Mouse (Mus musculus) cerebellum, postnatal 10 days (tissue): Measurements from ENCODE around the gene Fam222b.

Source experiments
- DNase-seq, 2 experiments: peaks; one replicate each; pipeline ENCODE4 v3.0.0; 2021; ENCODE audit warnings: mixed read lengths in 2 of 2

Gene Fam222b

DNA sequence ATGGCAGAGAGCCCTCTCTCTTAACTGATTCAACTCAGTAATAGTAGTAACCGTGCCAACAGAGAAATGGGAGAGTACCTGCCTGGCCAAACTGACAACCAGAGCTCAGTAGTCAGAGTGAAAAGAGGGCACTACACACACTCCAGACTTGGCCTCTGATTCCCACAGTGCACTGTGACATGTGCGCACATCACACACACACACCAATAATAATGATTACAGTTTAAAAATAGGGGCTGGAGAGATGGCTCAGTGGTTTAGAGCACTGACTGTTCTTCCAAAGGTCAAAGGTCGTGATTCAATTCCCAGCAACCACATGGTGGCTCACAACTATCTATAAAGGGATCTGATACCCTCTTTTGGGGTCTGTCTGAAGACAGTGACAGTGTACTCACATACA, 43.6 kb downstream of the Fam222b start:
- DNase-seq: no peak

DNA sequence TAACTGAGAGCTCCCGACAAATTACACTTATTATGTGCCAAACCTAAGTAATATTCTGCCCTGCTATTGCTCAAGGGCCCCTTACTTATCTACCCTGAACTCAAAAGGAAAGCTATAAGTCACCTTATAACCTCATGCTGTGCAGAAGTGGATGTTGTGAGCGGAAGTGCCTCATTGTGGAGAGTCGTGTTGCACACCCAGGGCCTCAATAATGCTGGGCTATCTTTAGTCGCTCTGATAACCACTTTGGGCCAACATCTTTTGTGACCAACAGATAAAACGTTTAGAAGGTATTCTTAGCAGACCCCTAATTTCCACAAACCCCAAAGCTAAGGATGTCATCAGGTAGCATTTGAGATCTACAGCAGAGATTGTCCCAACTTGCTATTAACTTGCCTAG, 46.2 kb downstream of the Fam222b start:
- DNase-seq: no peak

DNA sequence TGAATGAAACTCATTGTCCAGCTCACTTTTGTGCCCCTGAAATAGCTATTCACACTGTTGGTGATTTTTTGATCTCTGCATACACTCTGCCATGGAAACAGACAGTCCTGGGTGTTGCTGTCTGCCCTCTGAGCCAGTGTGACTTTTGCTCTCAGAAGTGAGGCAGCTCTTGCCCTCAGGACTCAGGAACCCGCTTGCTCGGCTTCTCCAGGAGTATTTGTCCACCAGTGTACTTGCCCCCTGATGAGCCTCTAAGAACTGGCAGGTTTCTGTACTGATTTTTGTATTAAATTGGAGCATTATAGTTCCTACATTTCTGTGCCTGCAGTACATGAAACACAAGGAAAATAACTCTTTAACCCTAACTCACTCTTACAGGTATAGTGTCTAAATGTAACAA, 49.1 kb downstream of the Fam222b start:
- DNase-seq: no peak

DNA sequence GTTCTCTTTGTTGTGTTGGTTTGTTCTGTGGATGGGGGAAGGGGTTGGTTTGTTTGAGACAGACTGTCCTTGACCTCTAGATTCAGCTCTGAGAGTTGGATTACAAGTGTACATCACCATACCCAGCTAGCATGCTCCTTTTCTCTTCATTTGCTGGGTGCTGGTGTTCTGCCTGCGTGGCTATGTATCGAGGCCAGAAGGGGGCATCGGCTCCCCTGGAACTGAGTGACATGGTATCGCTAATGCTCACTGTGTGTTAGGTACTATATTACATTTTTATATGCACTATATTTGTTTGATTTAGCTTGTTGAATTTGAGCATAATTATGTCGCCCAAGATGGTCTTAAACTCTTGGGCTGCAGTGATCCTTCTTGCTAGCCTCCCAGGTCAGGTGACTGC, 51.7 kb downstream of the Fam222b start:
- DNase-seq: no peak

DNA sequence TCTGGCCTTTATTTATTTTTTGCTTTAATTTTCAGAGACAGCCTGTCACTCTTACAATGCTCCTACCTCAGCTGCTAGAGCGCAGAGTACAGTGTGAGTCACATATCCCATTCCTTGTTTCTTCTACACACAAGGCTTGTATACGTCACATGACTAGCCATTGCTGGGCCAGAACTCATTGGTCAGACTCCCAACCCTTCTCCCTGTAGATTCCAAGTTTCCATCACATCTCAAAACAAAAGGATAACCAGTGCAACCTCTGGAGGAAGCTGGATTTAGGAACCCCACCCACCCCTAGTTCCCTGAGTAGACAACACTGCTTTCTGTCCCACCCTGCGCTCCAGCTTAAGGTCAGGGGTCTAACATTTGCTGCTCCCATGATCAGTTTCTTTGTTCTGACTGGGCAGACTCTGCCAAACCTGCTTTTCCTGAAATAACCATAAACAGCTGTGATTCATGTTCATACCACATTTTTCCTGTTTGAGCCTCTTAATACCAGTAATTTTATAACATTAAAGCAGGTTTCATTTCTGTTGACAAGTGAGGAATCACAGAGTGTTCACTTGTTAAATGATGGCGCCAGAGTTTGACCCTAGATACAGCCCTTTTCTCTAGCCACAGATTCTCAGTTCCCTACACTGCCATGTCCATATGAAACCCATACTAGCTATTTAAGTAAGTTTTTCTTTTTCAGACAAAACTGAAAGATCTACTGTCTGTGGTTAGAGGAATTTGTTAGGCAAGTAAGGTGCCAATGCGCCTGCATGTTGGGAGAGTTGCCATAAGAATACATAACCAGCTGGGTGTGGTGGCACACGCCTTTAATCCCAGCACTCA, 52.5 kb downstream of the Fam222b start:
- DNase-seq: no peak

DNA sequence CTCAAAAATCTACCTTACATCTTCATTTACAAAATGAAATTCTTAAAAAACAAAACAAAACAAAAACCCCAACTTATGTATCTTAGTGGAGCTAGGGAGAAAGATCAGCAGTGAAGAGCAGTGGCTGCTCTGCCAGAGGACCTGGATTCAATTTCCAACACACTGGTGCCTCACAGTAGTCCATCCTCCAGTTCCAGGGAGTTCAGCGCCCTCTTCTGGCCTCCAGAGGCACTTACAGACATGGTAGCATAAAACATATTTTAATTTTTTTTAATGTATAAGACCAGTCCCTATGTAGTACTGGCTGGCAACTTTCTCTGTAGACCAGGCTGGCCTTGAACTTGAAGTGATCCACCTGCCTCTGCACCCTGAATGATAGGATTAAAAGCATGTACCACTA, 56.7 kb downstream of the Fam222b start:
- peak; percentile 45 to 48 for DNase-seq

DNA sequence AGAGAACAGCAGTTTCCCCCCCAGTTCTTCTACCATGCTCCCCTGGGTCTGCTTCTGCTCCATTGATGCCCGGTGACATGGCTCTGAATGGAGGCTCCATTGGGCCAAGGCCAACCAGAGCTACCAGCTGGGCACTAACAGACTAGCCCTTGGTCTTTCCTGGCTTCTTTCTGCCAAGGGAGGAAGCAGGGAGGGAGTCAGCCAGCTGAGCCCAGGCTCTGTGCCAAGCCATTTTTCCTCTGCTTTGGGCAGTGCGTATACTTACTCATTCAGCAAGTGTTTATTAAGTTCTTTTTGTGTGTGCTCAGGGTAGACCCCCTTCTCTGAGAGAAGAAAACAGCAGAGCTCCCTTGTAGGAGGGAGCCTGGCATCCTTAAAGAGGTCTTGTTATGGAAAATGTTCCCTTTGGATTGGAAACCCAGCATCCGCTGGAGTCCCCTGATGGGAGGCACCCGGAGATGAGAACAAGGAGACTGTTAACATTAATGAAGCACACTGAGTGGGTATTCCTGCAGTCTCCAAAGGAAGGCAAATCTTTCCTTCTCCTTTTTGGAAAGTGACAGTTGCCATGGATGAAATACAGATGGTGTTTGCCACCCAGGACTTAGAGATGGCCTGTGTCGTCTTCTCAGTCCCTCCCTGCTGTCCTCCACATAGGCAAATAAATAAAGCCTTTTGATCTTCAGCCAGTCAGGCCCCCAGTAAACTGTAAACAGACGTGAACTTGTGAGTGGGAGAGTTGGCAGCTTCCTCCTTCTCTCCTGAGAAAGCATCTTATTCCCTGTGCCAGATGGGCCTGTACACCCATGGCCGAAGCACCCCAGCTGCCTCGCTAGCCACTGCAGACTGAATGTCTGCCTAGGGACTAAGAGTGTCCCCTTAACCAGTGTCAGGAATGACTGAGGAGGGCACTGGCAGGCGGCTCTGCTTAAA, 58.1 kb downstream of the Fam222b start:
- peak; percentile 94 to 96 for DNase-seq

DNA sequence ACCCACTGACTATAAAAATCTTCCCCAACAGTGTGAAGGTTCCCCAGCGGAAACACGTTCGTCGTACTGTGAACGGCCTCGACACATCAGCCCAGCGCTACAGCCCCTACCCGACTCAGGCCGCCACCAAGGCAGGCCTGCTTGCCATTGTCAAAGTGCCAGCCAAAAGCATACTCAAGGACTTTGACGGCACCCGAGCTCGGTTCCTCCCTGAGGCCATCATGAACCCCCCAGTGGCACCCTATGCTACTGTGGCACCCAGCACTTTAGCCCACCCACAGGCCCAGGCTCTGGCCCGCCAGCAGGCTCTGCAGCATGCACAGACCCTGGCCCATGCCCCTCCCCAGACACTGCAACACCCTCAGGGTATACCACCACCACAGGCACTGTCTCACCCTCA, 59.3 kb downstream of the Fam222b start:
- peak; percentile 40 to 50 for DNase-seq

DNA sequence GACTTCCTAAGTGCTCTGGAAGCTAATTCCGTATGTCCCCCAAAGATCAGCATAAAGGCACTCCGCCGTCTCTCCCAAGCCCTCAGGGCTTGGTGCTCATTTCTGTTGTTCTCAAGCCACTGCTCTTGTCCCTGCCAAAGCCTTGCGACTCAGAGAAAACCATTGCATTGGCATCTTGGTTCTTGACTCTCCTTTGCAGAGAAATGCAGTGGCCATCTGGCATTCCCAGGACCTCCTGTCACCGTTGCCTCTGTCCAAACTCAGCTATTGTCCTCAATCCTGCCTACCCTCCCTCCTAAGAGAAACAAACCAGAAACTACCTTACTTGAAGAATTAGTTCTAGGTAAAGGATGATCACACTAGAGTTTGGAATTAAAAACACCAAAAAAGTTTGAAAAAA, 61.2 kb downstream of the Fam222b start:
- peak in 1 of 2 experiments; percentile 47 for DNase-seq

DNA sequence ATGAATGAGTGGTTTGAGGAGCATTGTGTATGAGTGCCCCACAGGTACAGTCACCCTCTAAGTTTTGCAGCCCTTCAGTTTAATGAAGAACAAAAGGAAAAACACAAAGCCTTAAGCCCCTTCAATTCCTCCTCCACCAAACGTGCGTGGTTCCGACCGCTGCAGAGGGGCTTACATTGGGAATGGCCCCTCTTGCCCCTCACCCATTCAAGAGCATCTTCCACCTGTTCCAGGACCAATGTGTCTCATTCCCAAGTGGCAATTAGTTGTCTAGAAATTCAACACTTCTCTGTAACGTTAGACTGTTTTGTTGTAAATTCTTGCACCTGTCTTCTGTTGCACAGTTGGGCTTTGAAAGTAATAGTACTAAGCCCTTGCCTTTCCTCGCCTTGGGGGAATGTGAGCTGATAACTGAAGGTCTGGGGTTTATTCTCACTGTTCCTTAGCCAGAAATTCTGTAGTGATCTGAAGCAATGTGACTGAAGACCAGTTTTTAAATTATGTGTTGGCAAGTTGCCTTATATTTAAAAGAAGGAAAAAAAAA, 61.8 kb downstream of the Fam222b start:
- DNase-seq: no peak

DNA sequence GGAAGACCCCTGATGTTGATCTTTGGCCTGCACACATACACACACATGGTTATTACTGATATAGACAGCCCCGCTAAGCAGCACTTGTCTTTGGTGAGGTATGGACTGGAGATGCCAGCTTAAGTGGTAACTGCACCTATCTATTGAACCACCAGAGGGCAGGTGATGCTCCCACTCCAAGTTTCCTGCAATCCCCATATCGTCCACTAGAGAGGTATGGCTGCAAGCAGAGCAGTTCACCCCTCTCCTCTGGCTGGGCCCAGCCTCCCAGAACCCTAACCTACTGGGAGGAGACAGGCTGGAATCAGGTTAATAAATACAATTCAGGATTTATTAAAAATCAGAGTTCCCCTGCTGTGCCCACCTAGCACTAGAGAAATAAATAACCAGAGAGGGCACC, 64.6 kb downstream of the Fam222b start:
- peak; percentile 90 to 94 for DNase-seq

DNA sequence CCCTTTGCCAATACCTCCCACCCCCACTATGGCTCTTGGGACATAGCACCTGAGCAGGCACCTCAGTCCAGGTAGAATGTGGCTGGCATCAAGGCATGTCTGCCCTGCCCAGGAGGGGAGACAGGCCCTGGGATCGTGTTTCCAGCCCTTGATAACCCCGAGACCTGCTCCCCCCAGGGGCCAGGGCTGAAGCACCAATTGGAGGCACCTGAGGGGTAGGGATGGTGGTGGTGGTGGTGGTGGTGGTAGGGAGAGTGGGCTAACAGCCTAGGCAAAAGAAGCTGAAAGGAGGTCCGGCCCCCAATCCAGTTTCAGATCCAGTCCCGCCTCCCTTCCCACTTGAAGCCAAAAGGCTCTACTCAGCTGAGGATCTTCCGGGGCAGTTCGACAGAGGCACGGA, 65.1 kb downstream of the Fam222b start:
- no peak for DNase-seq

DNA sequence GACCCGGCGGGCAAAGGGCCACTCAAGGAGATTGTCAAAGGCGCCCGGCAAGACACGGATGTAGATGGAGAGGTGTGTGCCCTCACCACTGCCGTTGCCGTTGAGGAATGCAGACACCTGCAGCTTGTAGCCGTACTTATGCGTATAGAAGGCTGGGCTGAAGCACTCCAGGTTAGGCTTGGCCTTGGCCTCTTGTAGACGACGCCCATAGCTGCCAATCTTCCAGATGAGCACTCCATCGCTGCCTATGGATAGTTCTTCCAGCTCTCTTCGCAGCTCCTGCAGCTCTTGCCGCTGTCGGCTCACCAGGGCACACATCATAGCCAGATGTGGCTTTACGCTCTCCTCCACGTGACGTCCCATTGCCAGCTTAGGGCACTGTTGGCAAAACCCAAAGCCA, 65.7 kb downstream of the Fam222b start:
- no peak for DNase-seq

DNA sequence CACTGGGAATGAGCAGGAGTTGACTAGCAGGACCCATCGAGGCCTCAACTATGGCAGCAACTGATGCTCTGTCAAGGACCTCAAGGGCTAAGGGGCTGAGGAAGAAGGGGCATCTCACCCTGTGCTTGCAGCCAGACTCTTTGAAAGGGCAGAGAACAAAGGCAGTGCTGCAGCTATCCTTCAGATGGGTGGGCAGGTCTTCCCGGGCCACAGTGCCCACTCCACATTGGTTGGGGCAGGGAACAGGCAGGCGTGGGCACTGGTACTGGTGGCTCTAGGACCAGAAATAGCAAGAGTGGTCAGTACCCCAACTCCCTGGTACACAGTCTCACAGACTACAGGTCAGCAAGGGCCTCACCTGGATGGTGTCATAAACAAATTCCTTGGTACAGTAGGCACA, 66.2 kb downstream of the Fam222b start:
- no peak for DNase-seq

DNA sequence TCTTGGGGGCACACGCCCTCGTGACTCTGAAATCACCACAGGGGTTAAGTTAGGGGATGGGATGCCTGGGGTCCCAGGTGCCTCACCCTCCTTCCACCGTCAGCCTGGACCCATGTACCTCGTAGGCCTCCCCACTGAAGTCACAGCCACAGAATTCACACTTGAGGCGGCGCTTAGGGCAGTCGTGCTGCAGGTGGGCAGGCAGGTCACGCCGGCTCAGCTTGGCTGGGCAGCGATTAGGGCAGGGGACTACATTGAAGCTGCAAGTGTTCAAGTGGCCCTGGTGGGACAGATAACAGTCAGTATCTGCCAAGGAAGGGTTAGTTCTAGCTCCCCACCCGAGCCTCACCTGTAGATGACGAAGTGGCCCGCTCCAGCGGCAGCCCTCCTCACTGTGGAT, 66.7 kb downstream of the Fam222b start:
- DNase-seq: no peak

DNA sequence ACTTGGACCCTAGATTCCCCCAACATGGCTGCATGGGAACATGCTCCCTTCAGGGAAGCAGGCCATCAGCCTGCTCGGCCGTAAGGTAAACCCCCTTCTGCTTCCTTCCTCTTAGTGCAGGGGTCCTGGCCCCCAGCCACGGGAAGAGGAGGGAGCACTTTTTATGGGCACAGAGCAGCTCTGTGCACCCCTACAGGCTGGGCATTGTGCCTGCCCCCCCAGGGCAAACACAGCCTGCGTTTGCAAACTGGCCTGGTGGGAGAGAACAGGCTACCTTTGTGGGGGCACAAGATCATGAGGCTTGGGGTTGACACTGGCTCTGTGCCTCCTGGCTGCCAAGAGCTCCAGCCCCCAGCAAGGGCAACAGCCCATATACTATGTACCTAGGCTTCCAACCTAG, 67.5 kb downstream of the Fam222b start:
- DNase-seq: peak; percentile 65 to 78

DNA sequence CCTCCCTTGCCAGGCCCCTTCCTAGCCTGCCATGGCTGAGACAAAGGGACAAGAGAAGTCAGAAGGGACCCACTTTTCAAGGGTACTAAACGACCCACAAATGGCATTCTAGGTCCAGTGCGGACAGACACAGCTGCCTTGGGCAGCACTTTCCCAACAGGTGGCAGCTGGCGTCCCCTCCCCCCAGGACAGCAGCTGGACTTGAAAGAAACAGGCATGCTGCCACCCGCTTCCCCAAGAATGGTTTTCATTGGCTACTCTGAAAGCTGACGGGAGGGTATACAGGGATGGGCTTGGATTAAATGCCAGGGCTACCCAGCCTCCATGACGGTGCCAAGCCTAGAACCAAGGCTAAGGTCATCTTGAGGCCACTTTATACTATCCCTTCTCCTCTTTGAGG, 68.0 kb downstream of the Fam222b start:
- DNase-seq: peak; percentile 81 to 85

DNA sequence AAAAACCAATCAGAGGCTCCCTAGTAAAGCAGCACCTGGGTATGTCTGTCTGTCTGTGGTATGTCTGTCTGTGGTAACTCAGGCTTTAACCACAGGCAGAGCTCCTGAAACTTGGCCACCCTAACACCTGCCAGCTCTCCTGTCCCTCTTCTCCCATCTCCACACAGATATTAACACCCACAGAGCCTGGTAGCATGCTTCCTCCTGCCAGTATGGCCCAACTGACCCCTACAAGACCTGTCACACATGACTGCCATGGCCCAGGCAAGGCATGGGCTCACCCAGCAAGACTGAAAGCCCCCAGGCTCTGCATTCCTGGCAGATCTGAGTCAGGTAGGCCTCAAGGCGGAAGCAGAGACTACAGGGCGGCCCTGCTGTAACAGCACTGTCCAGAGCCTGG, 68.6 kb downstream of the Fam222b start:
- DNase-seq: no peak

DNA sequence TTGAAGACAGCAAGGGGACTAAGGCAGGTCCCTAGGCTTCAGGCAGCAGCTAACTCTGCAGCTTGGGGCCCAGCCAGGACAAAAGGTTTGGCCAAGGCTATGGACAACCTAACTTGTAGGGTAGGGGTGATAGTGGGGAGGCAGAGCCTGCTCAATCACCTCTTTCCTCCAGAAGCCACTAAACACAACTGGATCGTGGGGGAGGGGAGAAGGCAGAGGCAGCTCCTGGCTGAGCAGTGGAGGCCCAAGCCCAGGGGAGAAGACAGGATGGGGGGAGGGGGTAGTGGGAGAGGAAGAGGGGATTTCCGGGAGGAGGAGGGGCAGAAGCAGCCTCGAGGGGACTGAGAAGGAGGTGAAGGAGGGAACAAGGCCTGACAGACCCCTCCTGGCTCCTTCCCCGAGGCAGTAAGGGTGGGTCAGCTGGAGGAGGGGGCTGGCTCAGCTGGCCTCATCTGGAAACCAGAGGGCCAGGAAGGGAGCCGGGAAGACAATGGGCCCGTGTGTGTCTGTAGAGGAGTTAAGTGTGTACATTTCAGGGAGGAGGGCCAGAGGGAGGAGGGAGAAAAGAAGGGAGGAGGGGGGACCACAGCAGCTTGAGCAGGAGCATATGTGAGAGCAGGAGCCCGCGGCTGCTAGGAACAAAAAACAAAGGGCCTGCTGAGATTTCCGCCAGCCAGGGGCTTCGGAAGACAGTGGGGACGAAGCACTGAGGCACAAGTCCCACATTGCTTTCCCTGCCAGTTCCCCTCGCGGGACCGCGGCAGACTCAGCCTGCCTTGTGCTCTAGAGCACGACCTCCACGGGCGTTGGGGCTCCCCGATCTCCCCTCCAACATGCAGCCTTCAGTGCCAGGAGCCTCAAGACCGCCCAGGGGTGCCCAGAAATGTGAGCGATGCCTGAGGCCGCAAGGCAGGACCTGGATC, 69.5 kb downstream of the Fam222b start:
- peak; percentile 63 to 70 for DNase-seq

DNA sequence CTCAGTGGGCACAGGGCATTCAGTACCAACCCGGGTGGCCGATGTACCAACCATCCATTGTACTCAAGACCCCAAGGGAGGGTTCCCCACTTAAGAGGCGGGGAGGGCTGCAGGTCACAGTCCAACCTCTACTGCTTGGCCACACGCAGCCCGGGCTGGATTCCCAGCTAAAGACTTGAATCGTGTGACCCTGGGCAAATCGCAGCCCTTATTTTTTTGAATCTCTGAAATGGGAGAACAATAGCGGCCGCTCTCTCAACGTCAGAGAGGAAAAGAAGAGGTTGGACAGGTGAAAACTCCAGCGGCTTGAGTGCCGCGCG, 70.1 kb downstream of the Fam222b start:
- no peak for DNase-seq

DNA sequence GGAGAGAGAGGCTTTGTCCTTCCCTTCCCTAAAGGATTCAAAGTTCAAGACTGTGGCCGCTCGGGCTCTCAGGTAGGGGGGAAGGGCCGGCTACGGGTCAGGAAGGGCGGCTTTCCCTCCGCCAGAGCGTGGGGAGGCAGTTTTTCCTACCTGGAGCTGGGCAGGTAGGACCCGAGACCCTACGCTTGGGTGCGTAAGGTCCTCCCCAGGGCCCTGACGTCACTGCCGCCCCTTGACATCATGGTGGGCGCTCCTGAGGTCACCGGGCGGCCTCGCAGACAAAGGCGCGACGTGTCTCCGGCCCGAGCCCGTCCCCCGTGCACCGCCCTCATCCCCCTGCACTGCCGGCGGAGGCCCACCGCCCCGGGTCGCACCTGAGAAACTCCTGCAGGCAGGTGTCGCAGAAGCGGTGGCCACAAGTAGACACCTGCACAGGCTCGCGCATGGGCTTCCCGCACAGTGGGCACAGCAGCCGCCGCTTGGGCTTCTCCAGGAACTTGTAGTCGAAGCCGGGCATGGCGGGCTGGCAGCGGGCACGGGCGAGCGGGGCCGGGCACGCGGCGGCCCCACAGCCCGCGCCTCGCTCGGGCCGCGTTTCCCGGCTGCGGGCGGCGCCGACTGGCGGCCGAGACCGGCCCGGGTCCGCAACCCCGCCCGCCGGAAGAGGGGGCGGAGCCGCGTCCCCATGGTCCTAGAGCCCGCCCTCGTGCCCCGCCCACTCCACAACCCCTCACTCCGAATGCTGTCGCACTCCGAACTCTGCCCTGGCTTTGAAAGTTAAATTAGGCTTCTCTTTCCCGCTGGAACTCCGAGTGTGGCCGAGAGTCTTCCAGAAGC, 70.7 kb downstream of the Fam222b start, which contains the start of gene Traf4:
Traf4 (minus strand) TSS at position 666 of the 837 bp plus-strand sequence.
- peak; percentile 90 to 94 for DNase-seq

DNA sequence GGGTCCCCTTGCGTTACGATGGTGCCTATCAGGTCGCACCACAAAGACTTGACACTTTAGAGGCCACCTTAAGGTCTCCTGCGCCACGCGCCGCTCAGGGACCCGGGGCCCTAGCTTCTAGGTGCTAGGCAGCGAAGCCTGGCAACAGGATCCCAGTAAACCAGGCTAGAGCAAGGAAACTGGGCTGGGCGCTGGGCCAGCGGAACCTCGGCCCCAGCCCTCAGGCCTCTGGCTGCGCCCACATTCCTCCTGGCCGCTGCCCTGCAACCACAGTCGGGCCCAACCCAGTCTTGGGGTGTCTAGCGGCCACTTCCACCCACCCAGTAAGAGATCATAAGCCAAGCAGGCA, 71.3 kb downstream of the Fam222b start:
- peak in 1 of 2 experiments; percentile 69 for DNase-seq
